Comparison of ENCODE assay signal across 9 mouse cellular contexts in genomic region chr11:34973467-34973921, GRCm38 (mm10).
DNase-seq lines count a peak whose midpoint lies in the region; ATAC-seq and TF ChIP-seq lines count a peak whose summit lies in the region.
"Had no signal": no experiment of that assay in that cellular context is flagged by ENCODE, and none has a peak within 500 bp of the region (broad histone marks: within the 10 kb centered on the region; RNA-seq: fewer than 3 reads in every experiment).

No protein-coding gene starts in this region.

- no peak for DNase-seq in heart, postnatal 25 days (ENCODE audit: low spot score)
- DNase-seq in 3T3-L1 (ENCODE audit: low read depth, low spot score), result peak; percentile 26
- peak; percentile 3 to 35 for DNase-seq in adrenal gland, postnatal 36 days
- DNase-seq in kidney, postnatal 4 days, result peak; percentile 21 to 38
- no peak for DNase-seq in left cerebral cortex, adult 2 months (ENCODE audit: extremely low spot score in 1 of 2, low spot score in 2 of 2)
- DNase-seq in forebrain, embryonic 11.5 days (ENCODE audit: low spot score), result no peak
- DNase-seq in frontal cortex, postnatal 10 days (ENCODE audit: low spot score in 2 of 2), result no peak

- no peak overlapping the region for H3K9ac ChIP-seq in heart, embryonic 12.5 days
- no peak overlapping the region for H3K9ac ChIP-seq in forebrain, embryonic 11.5 days (ENCODE audit: low read length)
- H3K9ac ChIP-seq: limb, embryonic 13.5 days had no signal

- no peak overlapping the region for H3K4me3 ChIP-seq in heart, embryonic 12.5 days
- no peak overlapping the region for H3K4me3 ChIP-seq in left cerebral cortex, adult 2 months
- no peak overlapping the region for H3K4me3 ChIP-seq in forebrain, embryonic 11.5 days (ENCODE audit: low read depth, low read length)
- H3K4me3 ChIP-seq: limb, embryonic 13.5 days had no signal

- H3K27ac ChIP-seq in heart, embryonic 12.5 days (ENCODE audit: poor library complexity, severe bottlenecking), result 0 out of 2 replicates have a peak overlapping the region, but pooled peaks have one; percentile 8
- H3K27ac ChIP-seq in left cerebral cortex, adult 2 months, result no peak overlapping the region
- H3K27ac ChIP-seq in forebrain, embryonic 11.5 days (ENCODE audit: low read depth, low read length), result no peak overlapping the region
- H3K27ac ChIP-seq: limb, embryonic 13.5 days had no signal

- H3K4me2 ChIP-seq in heart, embryonic 12.5 days, result no peak overlapping the region
- H3K4me2 ChIP-seq in forebrain, embryonic 11.5 days (ENCODE audit: low read depth, low read length, severe bottlenecking), result no peak overlapping the region
- H3K4me2 ChIP-seq: limb, embryonic 13.5 days had no signal

- ATAC-seq in heart, embryonic 12.5 days (ENCODE audit: insufficient number of reproducible peaks, low FRiP score), result peak; percentile 42; the same call in 1 of the 2 replicates
- no peak for ATAC-seq in forebrain, embryonic 11.5 days (replicated peaks; ENCODE audit: low FRiP score)

- H3K36me3 ChIP-seq in heart, embryonic 12.5 days, result no peaks in the 10 kb centered on the region
- H3K36me3 ChIP-seq in forebrain, embryonic 11.5 days (ENCODE audit: control insufficient read depth, insufficient read depth, low read length), result no peaks in the 10 kb centered on the region
- H3K36me3 ChIP-seq: limb, embryonic 13.5 days had no signal

- no peaks in the 10 kb centered on the region for H3K9me3 ChIP-seq in heart, embryonic 12.5 days (replicated peaks)
- no peaks in the 10 kb centered on the region for H3K9me3 ChIP-seq in forebrain, embryonic 11.5 days (ENCODE audit: control insufficient read depth, low read length)
- H3K9me3 ChIP-seq: limb, embryonic 13.5 days had no signal

- H3K27me3 ChIP-seq in heart, embryonic 12.5 days (replicated peaks), result no peaks in the 10 kb centered on the region
- H3K27me3 ChIP-seq in forebrain, embryonic 11.5 days (ENCODE audit: control insufficient read depth, insufficient read depth, low read length), result no peaks in the 10 kb centered on the region
- H3K27me3 ChIP-seq: limb, embryonic 13.5 days had no signal

- peaks cover 22% of the 10 kb centered on the region for H3K4me1 ChIP-seq in heart, embryonic 12.5 days (replicated peaks)
- H3K4me1 ChIP-seq in forebrain, embryonic 11.5 days (replicated peaks; ENCODE audit: control insufficient read depth, insufficient read depth, low read length), result no peaks in the 10 kb centered on the region
- H3K4me1 ChIP-seq: limb, embryonic 13.5 days had no signal

- no peak for TF ChIP-seq CTCF in left cerebral cortex, adult 2 months (IDR thresholded peaks at IDR 0.05)

- intact Hi-C loops in heart, postnatal 25 days (cut with DNase I), result no loop called here
- intact Hi-C loops in left cerebral cortex, adult 2 months (cut with DNase I), result no loop called here

- WGBS in heart, embryonic 12.5 days, result 33% methylated on average over 1 of the region's 1 CpGs
- WGBS in forebrain, embryonic 11.5 days, result 77% methylated on average over 1 of the region's 1 CpGs

Comparison
In these comparisons a context has a peak if more than half of its experiments do, and no peak if none do; other contexts are left out.
1. DNase-seq: peak in 3T3-L1 (single experiment), adrenal gland, postnatal 36 days (2 of 2) and kidney, postnatal 4 days (2 of 2); none in heart, postnatal 25 days (single experiment), left cerebral cortex, adult 2 months (0 of 2), forebrain, embryonic 11.5 days (single experiment) and frontal cortex, postnatal 10 days (0 of 2).